Mouse (Mus musculus) liver, adult 2 months (tissue): ENCODE measurements around the gene Sim1. TPM values are rescaled to one million over a fixed set of nuclear protein-coding genes. Genes with fewer than 3 reads are reported as not detected.

Experiments
- DNase-seq: peaks from one replicate; pipeline ENCODE4 v3.0.0-alpha.2; 2011; ENCODE audit warnings: low read depth, low spot score; ENCODE audit errors: extremely low read depth
- H3K27ac ChIP-seq: fragments of 200-500 bp; replicated peaks from 2 replicates; pipeline ENCODE4 v1.5.1; 2012; ENCODE audit warnings: low read depth, mild to moderate bottlenecking, control low read depth, inconsistent platforms, low read length; ENCODE audit not compliant: insufficient read depth
- H3K27me3 ChIP-seq: fragments of 200-500 bp; 2 replicates; pipeline ENCODE4 v1.6.1; 2012; ENCODE audit warnings: mild to moderate bottlenecking, moderate library complexity, low read length, inconsistent platforms; ENCODE audit not compliant: control insufficient read depth, insufficient read depth
- H3K36me3 ChIP-seq: fragments of 200-500 bp; 2 replicates; pipeline ENCODE4 v1.6.1; 2012; ENCODE audit warnings: low read length, inconsistent platforms; ENCODE audit not compliant: control insufficient read depth, insufficient read depth
- H3K4me1 ChIP-seq: fragments of 200-500 bp; 2 replicates; pipeline ENCODE4 v1.6.1; 2011; ENCODE audit warnings: low read length; ENCODE audit not compliant: control insufficient read depth, insufficient read depth
- H3K4me3 ChIP-seq: fragments of 200-500 bp; 2 replicates; pipeline ENCODE4 v1.5.1; 2011; ENCODE audit warnings: low read depth, mild to moderate bottlenecking, control low read depth, low read length, moderate library complexity; ENCODE audit not compliant: insufficient read depth
- H3K79me2 ChIP-seq: fragments of 200-500 bp; 2 replicates; pipeline ENCODE4 v1.6.1; 2012; ENCODE audit warnings: inconsistent platforms, mild to moderate bottlenecking, low read length, moderate library complexity; ENCODE audit not compliant: control insufficient read depth, insufficient read depth
- H3K9ac ChIP-seq: fragments of 200-500 bp; 2 replicates; pipeline ENCODE4 v1.6.1; 2012; ENCODE audit warnings: low read depth, mild to moderate bottlenecking, control low read depth, inconsistent platforms, low read length
- CTCF ChIP-seq: fragments of 200-500 bp; IDR thresholded peaks from 2 replicates; pipeline ENCODE4 v1.5.1; 2011; ENCODE audit warnings: low read depth, low read length, control low read depth
- POLR2A ChIP-seq: fragments of 200-500 bp; IDR thresholded peaks from 2 replicates; pipeline ENCODE4 v1.6.1; 2011; ENCODE audit warnings: low read length, control low read depth; ENCODE audit not compliant: insufficient read depth; ENCODE audit errors: extremely low read depth
- WGBS: fragments of 180-500 bp; shearing (Covaris S2); methylation state at CpG from one replicate; pipeline ENCODE4 v1.1.7; 2018; 5-methylcytosine and 5-hydroxymethylcytosine counted together
- polyA plus RNA-seq: library from polyadenylated mRNA; depleted of rRNA; stranded (reverse); fragments of >200 nt; gene quantifications from 2 replicates; pipeline ENCODE4 v1.2.3, GENCODE M21; 2012
- total RNA-seq: library from RNA; depleted of rRNA; stranded (reverse); fragments of >200 nt; gene quantifications from 2 replicates; pipeline ENCODE4 v1.2.3, GENCODE M21; 2014

Sim1 gene
- total and polyA plus RNA-seq, 2 experiments, result not detected

DNA sequence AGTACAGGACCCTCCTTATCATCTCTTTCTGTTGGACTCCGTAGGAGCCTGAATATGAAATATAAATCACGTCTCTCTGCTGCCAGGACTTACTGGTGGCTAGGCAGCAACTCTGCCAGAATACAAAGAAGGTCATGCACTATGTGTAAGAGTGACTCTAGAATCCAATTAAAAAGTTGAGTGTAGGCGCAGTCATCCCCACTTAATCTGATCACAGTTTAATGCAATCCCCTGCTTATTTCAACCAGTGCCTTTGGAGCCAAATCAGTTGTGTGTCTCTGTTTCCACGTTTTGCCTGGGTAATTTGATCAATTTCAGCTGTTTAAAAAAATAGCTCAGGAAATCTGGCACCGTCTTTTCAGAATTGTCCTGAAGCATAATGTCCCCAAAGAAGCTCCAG is 34.7 kb downstream of the Sim1 start:
- TF ChIP-seq CTCF, result no peak
- TF ChIP-seq POLR2A, result no peak
- no peaks in the 10 kb centered on the region for H3K79me2 ChIP-seq
- no peaks in the 10 kb centered on the region for H3K36me3 ChIP-seq
- WGBS, result 65% methylated on average over 5 of the region's 5 CpGs
- no peak overlapping the region for H3K9ac ChIP-seq
- no peak for DNase-seq
- no peaks in the 10 kb centered on the region for H3K4me1 ChIP-seq
- no peak overlapping the region for H3K4me3 ChIP-seq
- no peak overlapping the region for H3K27ac ChIP-seq
- no peaks in the 10 kb centered on the region for H3K27me3 ChIP-seq

DNA sequence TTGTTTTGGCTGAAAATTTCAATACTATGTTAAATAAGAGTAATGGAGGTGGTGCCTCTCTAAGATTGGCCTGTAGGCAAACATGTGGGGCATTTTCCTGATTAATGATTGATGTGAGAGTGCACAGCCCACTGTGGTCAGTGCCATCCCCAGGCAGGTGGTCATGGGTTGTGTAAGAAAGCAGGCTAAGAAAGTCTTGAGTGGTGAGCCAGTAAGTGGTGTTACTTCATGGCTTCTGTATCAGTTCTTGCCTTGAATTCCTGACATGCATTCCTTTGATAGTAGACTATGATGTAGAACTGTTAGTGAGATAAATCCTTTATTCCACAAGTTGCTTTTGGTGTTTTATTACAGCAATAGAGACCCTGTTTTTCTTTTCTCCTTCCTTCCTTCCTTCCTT is 41.1 kb downstream of the Sim1 start:
- no peaks in the 10 kb centered on the region for H3K4me1 ChIP-seq
- H3K4me3 ChIP-seq, result no peak overlapping the region
- no peaks in the 10 kb centered on the region for H3K79me2 ChIP-seq
- no peak overlapping the region for H3K27ac ChIP-seq
- no peak for DNase-seq
- no peaks in the 10 kb centered on the region for H3K36me3 ChIP-seq
- TF ChIP-seq CTCF (no peak), POLR2A (no peak)
- H3K27me3 ChIP-seq, result no peaks in the 10 kb centered on the region
- H3K9ac ChIP-seq, result no peak overlapping the region

DNA sequence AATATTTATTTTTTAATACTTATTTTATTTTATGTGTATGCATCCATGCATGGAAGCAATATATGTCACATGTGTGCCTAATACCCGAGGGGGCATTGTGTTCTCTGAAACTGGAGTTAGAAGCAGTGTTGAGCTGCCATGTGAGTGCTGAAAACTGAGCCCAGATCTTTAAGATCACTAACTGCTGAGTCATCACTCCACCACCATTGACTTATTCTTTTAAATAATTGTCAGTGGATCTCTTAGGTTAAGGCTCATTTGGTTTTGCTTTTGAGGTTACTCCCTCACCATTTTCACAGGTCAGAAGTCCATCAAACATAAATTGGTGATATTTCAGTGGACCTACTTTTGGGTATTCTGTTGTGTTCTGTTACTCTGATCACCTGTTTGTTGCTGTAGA is 79.1 kb downstream of the Sim1 start:
- H3K27ac ChIP-seq, result no peak overlapping the region
- H3K4me1 ChIP-seq, result no peaks in the 10 kb centered on the region
- H3K79me2 ChIP-seq, result no peaks in the 10 kb centered on the region
- H3K36me3 ChIP-seq, result no peaks in the 10 kb centered on the region
- TF ChIP-seq POLR2A, result no peak
- TF ChIP-seq CTCF, result no peak
- no peak for DNase-seq
- no peaks in the 10 kb centered on the region for H3K27me3 ChIP-seq
- no peak overlapping the region for H3K4me3 ChIP-seq
- H3K9ac ChIP-seq, result no peak overlapping the region
- WGBS, result 52% methylated on average over 1 of the region's 1 CpGs

DNA sequence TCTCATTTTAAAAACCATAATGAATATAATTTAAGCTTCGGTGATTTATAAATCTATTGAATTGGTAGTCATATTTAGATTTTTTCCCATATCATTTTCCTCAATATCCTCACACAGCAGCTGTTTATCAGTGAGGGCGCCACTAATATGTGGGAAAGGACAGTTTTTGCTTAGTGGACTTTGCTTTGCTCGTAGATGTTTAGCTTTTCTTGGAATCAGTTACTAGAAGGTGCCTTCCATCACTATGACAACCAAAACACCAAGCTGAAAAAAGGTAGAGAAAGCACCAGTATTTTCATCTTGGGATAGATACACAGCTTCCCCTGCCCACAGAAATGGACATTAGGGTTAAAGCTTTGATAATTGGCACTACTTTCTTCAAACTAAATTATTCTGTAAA is 87.3 kb downstream of the Sim1 start:
- no peak for DNase-seq
- Histone ChIP-seq H3K79me2 (no peaks in the 10 kb centered on the region), H3K27ac (no peak overlapping the region), H3K9ac (no peak overlapping the region), H3K4me3 (no peak overlapping the region), H3K36me3 (no peaks in the 10 kb centered on the region), H3K27me3 (no peaks in the 10 kb centered on the region), H3K4me1 (no peaks in the 10 kb centered on the region)
- 83% methylated on average over 3 of the region's 3 CpGs for WGBS
- TF ChIP-seq POLR2A, result no peak

DNA sequence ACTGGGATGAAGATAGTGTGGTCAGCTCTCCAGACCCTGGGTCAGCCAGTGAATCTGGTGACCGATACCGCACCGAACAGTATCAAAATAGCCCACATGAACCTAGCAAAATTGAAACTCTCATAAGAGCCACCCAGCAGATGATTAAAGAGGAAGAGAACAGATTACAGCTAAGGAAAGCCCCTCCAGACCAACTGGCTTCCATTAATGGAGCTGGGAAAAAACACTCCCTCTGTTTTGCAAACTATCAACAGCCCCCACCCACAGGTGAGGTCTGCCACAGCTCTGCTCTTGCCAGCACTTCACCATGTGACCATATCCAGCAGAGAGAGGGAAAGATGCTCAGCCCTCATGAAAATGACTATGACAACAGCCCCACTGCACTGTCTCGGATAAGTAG is 89.1 kb downstream of the Sim1 start:
- Histone ChIP-seq H3K9ac (no peak overlapping the region), H3K27me3 (no peaks in the 10 kb centered on the region), H3K27ac (no peak overlapping the region), H3K4me3 (no peak overlapping the region), H3K4me1 (no peaks in the 10 kb centered on the region), H3K36me3 (no peaks in the 10 kb centered on the region), H3K79me2 (no peaks in the 10 kb centered on the region)
- 92% methylated on average over 4 of the region's 4 CpGs for WGBS
- TF ChIP-seq POLR2A, result no peak
- no peak for TF ChIP-seq CTCF
- no peak for DNase-seq

DNA sequence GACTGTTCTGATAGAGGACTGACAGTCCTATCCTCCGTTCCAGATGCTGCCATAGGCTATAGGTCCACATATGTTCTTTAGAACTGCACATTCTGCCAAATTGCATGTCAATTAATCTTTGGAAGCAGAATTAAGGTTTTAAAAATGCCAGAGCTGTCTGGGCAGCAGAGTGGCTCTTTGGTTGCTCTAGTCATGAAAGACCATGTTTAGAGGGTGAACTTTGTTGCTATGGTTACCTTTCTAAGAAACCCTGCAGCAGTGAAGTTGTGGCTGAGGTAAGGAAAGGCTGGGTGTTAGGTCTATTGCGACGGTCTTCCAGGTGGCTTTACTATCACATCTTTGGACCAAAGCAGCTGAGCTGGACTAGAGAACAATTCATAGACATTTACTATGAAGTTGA is 113.2 kb downstream of the Sim1 start:
- Histone ChIP-seq H3K9ac (no peak overlapping the region), H3K27me3 (no peaks in the 10 kb centered on the region), H3K4me1 (no peaks in the 10 kb centered on the region), H3K79me2 (no peaks in the 10 kb centered on the region), H3K27ac (no peak overlapping the region), H3K4me3 (no peak overlapping the region), H3K36me3 (no peaks in the 10 kb centered on the region)
- DNase-seq, result no peak
- TF ChIP-seq POLR2A (no peak), CTCF (no peak)
- 71% methylated on average over 3 of the region's 3 CpGs for WGBS
